Mouse (Mus musculus) adrenal gland (tissue): ENCODE measurements around the gene Rassf1.

ENCODE experiments used
- intact Hi-C: fragments of 180-260 bp; cut with DNase I; formaldehyde crosslinking; loops from one replicate; pipeline ENCODE4 v1.15.1; 2025
- long read RNA-seq, 2 experiments: library from polyadenylated mRNA; unstranded; transcript quantifications; one replicate each; pipeline ENCODE4 v2.0.0; 2020; ENCODE audit warnings: borderline replicate concordance in 1 of 2; ENCODE audit not compliant: insufficient replicate concordance in 1 of 2

The Rassf1 gene
- long read RNA-seq, experiment 1, transcript Rassf1-201 (5 exons, 1,727 nt), result major isoform, 7 of 12 reads
- long read RNA-seq, experiment 1, partial matches to known transcripts, result 1 of 12 reads
- long read RNA-seq, experiment 1, other reads (novel, unspliced or antisense), result 3 of 12 reads
- long read RNA-seq, experiment 2, transcript Rassf1-201 (5 exons, 1,727 nt), result major isoform, 12 of 17 reads
- long read RNA-seq, experiment 2, partial matches to known transcripts, result 0 of 17 reads
- long read RNA-seq, experiment 2, other reads (novel, unspliced or antisense), result 5 of 17 reads

GRCm38 (mm10) chr9:107551117-107551889 lies at the start of gene Rassf1:
Gene Rassf1 (plus strand): TSS chr9:107551555.
- intact Hi-C loops, result no loop called here

- intact Hi-C loops, result no loop called here
Observed at GRCm38 (mm10) chr9:107502131-107502846, 49.1 kb upstream of the Rassf1 start.

GRCm38 (mm10) chr9:107504662-107505537 lies 46.5 kb upstream of the Rassf1 start:
- intact Hi-C loops, result no loop called here

GRCm38 (mm10) chr9:107508266-107508665 lies 43.1 kb upstream of the Rassf1 start:
- intact Hi-C loops, result no loop called here

GRCm38 (mm10) chr9:107510384-107511100 lies 40.8 kb upstream of the Rassf1 start:
- intact Hi-C loops, result no loop called here

- intact Hi-C loops, result no loop called here
Observed at GRCm38 (mm10) chr9:107511436-107511835, 39.9 kb upstream of the Rassf1 start.

GRCm38 (mm10) chr9:107512326-107512725 lies 39.0 kb upstream of the Rassf1 start:
- intact Hi-C loops, result no loop called here

GRCm38 (mm10) chr9:107514303-107514955 lies 36.9 kb upstream of the Rassf1 start:
- intact Hi-C loops, result loop anchor here (2.0 kb wide), 2 partner anchors 148 to 158 kb away; no protein-coding TSS in a partner anchor

GRCm38 (mm10) chr9:107520331-107520730 lies 31.0 kb upstream of the Rassf1 start:
- intact Hi-C loops, result no loop called here

- intact Hi-C loops, result no loop called here
Observed at GRCm38 (mm10) chr9:107521190-107521589, 30.2 kb upstream of the Rassf1 start.

GRCm38 (mm10) chr9:107521711-107522399 lies 29.5 kb upstream of the Rassf1 start:
- intact Hi-C loops, result no loop called here

- intact Hi-C loops, result no loop called here
Observed at GRCm38 (mm10) chr9:107522400-107522711, 29.0 kb upstream of the Rassf1 start.

GRCm38 (mm10) chr9:107526198-107527026 lies 24.9 kb upstream of the Rassf1 start:
- intact Hi-C loops, result no loop called here

- intact Hi-C loops, result no loop called here
Observed at GRCm38 (mm10) chr9:107533791-107534407, 17.5 kb upstream of the Rassf1 start, which contains the start of gene Tmem115. Gene Tmem115 (plus strand): TSS chr9:107533945.

GRCm38 (mm10) chr9:107534408-107535202 lies 16.8 kb upstream of the Rassf1 start:
- intact Hi-C loops, result no loop called here

- intact Hi-C loops, result no loop called here
Observed at GRCm38 (mm10) chr9:107538231-107538630, 13.1 kb upstream of the Rassf1 start.

- intact Hi-C loops, result no loop called here
Observed at GRCm38 (mm10) chr9:107538711-107539110, 12.6 kb upstream of the Rassf1 start.
